Mouse (Mus musculus): ENCODE measurements around the gene Mecom.
A peak's percentile ranks its signal among the peaks of the same experiment; 100 is the strongest.

The Mecom gene

GRCm38 (mm10) chr3:30483006-30483684 is 64.7 kb downstream of the Mecom start:
- DNase-seq (ENCODE audit: low spot score): no peak

GRCm38 (mm10) chr3:30481682-30482081 is 66.1 kb downstream of the Mecom start:
- DNase-seq (ENCODE audit: low spot score): no peak

- DNase-seq (ENCODE audit: low spot score): no peak
Measured at GRCm38 (mm10) chr3:30480551-30480950, 67.3 kb downstream of the Mecom start.

- no peak for DNase-seq (ENCODE audit: low spot score)
Measured at GRCm38 (mm10) chr3:30478252-30478651, 69.6 kb downstream of the Mecom start.

- DNase-seq (ENCODE audit: low spot score): no peak
Measured at GRCm38 (mm10) chr3:30477008-30477407, 70.8 kb downstream of the Mecom start.

GRCm38 (mm10) chr3:30475591-30475990 is 72.2 kb downstream of the Mecom start:
- DNase-seq (ENCODE audit: low spot score): no peak

GRCm38 (mm10) chr3:30468068-30468835 is 79.6 kb downstream of the Mecom start:
- DNase-seq (ENCODE audit: low spot score): no peak

GRCm38 (mm10) chr3:30466031-30466650 is 81.7 kb downstream of the Mecom start:
- DNase-seq (ENCODE audit: low spot score): no peak

GRCm38 (mm10) chr3:30464497-30464896 is 83.3 kb downstream of the Mecom start:
- no peak for DNase-seq (ENCODE audit: low spot score)

GRCm38 (mm10) chr3:30461831-30462230 is 86.0 kb downstream of the Mecom start:
- DNase-seq (ENCODE audit: low spot score): no peak

- DNase-seq (ENCODE audit: low spot score): no peak
Measured at GRCm38 (mm10) chr3:30460890-30461578, 86.8 kb downstream of the Mecom start.

- DNase-seq (ENCODE audit: low spot score): no peak
Measured at GRCm38 (mm10) chr3:30459626-30460025, 88.2 kb downstream of the Mecom start.

- no peak for DNase-seq (ENCODE audit: low spot score)
Measured at GRCm38 (mm10) chr3:30457975-30458678, 89.7 kb downstream of the Mecom start.

GRCm38 (mm10) chr3:30455902-30456301 is 91.9 kb downstream of the Mecom start:
- DNase-seq (ENCODE audit: low spot score): no peak

GRCm38 (mm10) chr3:30453546-30454455 is 94.0 kb downstream of the Mecom start:
- no peak for DNase-seq (ENCODE audit: low spot score)

GRCm38 (mm10) chr3:30453046-30453445 is 94.8 kb downstream of the Mecom start:
- DNase-seq (ENCODE audit: low spot score): no peak

GRCm38 (mm10) chr3:30452511-30452910 is 95.3 kb downstream of the Mecom start:
- peak; percentile 1 for DNase-seq (ENCODE audit: low spot score)

- no peak for DNase-seq (ENCODE audit: low spot score)
Measured at GRCm38 (mm10) chr3:30450206-30450965, 97.4 kb downstream of the Mecom start.

- no peak for DNase-seq (ENCODE audit: low spot score)
Measured at GRCm38 (mm10) chr3:30448624-30449023, 99.2 kb downstream of the Mecom start.

- no peak for DNase-seq (ENCODE audit: low spot score)
Measured at GRCm38 (mm10) chr3:30445970-30446442, 101.8 kb downstream of the Mecom start.

All from ovary, adult 18-20 months (tissue).